Mouse (Mus musculus) heart, embryonic 11.5 days (tissue): ENCODE measurements around the gene Hip1. TPM values are rescaled to one million over a fixed set of nuclear protein-coding genes. Genes with fewer than 3 reads are reported as not detected.
"Not testable (repeated sequence)": the region's sequence is repeated elsewhere in the genome, so short reads cannot be mapped to it uniquely, and the experiment has no call there.

ENCODE experiments used
- ATAC-seq: fragments of 200-750 bp; cut with Nextera tagmentation; replicated peaks from 2 replicates; pipeline ENCODE4 v1.8.0; 2017; ENCODE audit warnings: moderate library complexity; ENCODE audit not compliant: insufficient number of reproducible peaks, low FRiP score, low TSS enrichment
- H3K27ac ChIP-seq: fragments of 300-500 bp; sonication (generic); 2 replicates; pipeline ENCODE4 v1.5.1; 2014; ENCODE audit warnings: mild to moderate bottlenecking, low read depth, low read length
- H3K27me3 ChIP-seq: fragments of 300-500 bp; sonication (generic); 2 replicates; pipeline ENCODE4 v1.6.1; 2014; ENCODE audit warnings: mild to moderate bottlenecking, low read length, mixed read lengths; ENCODE audit not compliant: control insufficient read depth, insufficient read depth
- H3K36me3 ChIP-seq: fragments of 300-500 bp; sonication (generic); 2 replicates; pipeline ENCODE4 v1.6.1; 2014; ENCODE audit warnings: mild to moderate bottlenecking, low read length, moderate library complexity, mixed read lengths; ENCODE audit not compliant: control insufficient read depth, insufficient read depth
- H3K4me1 ChIP-seq: fragments of 300-500 bp; sonication (generic); 2 replicates; pipeline ENCODE4 v1.6.1; 2014; ENCODE audit warnings: low read length; ENCODE audit not compliant: control insufficient read depth, insufficient read depth
- H3K4me2 ChIP-seq: fragments of 300-500 bp; sonication (generic); 2 replicates; pipeline ENCODE4 v1.6.1; 2014; ENCODE audit warnings: mild to moderate bottlenecking, moderate library complexity
- H3K4me3 ChIP-seq: fragments of 300-500 bp; sonication (generic); 2 replicates; pipeline ENCODE4 v1.5.1; 2014; ENCODE audit warnings: low read depth, low read length
- H3K9ac ChIP-seq: fragments of 300-500 bp; sonication (generic); 2 replicates; pipeline ENCODE4 v1.6.1; 2014; ENCODE audit warnings: mild to moderate bottlenecking, low read depth, low read length, moderate library complexity
- H3K9me3 ChIP-seq: fragments of 300-500 bp; sonication (generic); replicated peaks from 2 replicates; pipeline ENCODE4 v1.6.1; 2016; ENCODE audit warnings: low read length; ENCODE audit not compliant: control insufficient read depth
- WGBS: fragments of 180-500 bp; shearing (Covaris S2); extraction: QIAGEN DNeasy Blood & Tissue Kit; methylation state at CpG from one replicate; pipeline ENCODE4 v1.1.7; 2014; ENCODE audit not compliant: insufficient replicate concordance; 5-methylcytosine and 5-hydroxymethylcytosine counted together
- polyA plus RNA-seq: library from polyadenylated mRNA; unstranded; fragments of >200 nt; fragmentation: Nextera tagmentation; extraction: Ambion mirVana; gene quantifications from 2 replicates; pipeline ENCODE4 v1.2.1, GENCODE M21; 2014

Gene Hip1
- polyA plus RNA-seq, 1 experiment from 2014 or later: 37.6 TPM

DNA sequence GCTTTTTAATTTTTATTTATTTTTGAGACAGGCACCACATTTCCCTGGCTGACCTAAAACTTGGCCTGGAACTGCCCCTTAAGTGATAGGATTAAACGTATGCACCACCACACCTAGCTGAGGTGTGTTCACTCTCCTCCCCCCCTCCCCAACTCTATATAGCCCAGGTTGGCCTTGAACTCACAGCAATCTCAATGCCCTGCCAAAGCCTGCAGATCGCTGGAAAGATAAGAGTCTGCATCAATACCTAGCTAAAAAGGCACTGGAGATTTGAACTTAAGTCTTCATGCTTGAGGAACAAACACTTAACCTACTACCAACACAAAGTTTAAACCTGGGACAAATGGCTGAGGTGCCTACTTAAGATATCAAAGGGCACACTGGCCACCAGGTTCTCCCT is 52.8 kb downstream of the Hip1 start:
- no peaks in the 10 kb centered on the region for H3K27me3 ChIP-seq
- H3K4me1 ChIP-seq: peaks cover 13% of the 10 kb centered on the region
- H3K4me3 ChIP-seq: no peak overlapping the region
- H3K36me3 ChIP-seq: no peaks in the 10 kb centered on the region
- no peak overlapping the region for H3K4me2 ChIP-seq
- H3K9ac ChIP-seq: no peak overlapping the region
- H3K9me3 ChIP-seq: no peaks in the 10 kb centered on the region
- no peak for ATAC-seq
- H3K27ac ChIP-seq: no peak overlapping the region
- 82% methylated on average over 2 of the region's 2 CpGs for WGBS

DNA sequence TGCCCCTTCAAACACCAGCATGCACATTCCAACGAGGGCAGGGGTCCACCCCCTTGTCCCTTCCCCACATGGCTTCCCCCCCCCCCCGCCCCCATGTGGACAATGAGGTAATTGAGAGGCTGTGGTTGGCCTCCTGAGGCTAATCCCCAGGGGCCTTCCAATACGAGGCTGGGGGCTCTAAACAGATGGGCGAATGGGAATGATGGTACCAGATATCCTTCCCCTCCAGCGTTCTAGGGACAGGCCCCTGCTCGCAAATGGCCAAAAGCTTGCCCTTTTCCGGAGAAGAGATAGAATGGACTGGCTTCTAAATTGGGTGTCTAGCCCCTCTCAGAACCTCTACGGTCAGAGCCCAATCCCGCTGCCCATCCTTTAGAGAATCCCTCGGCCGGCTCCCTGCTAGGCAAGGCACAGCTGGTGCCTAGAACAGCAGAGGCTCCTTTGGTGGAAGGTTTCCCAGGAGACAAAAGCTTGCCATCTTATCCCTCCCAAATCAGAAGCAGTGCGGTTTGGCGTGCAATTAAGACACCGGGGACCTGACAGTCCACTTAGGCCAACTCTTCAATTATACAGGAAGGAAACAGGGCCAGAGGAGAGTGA is 55.1 kb downstream of the Hip1 start:
- WGBS: 7% methylated on average over 13 of the region's 14 CpGs
- Histone ChIP-seq H3K4me3 (peak overlapping the region; percentile 72), H3K4me1 (peaks cover 17% of the 10 kb centered on the region), H3K27ac (peak overlapping the region; percentile 80), H3K27me3 (no peaks in the 10 kb centered on the region), H3K36me3 (no peaks in the 10 kb centered on the region), H3K9ac (peak overlapping the region; percentile 80), H3K9me3 (no peaks in the 10 kb centered on the region), H3K4me2 (peak overlapping the region; percentile 96)
- ATAC-seq: no peak

DNA sequence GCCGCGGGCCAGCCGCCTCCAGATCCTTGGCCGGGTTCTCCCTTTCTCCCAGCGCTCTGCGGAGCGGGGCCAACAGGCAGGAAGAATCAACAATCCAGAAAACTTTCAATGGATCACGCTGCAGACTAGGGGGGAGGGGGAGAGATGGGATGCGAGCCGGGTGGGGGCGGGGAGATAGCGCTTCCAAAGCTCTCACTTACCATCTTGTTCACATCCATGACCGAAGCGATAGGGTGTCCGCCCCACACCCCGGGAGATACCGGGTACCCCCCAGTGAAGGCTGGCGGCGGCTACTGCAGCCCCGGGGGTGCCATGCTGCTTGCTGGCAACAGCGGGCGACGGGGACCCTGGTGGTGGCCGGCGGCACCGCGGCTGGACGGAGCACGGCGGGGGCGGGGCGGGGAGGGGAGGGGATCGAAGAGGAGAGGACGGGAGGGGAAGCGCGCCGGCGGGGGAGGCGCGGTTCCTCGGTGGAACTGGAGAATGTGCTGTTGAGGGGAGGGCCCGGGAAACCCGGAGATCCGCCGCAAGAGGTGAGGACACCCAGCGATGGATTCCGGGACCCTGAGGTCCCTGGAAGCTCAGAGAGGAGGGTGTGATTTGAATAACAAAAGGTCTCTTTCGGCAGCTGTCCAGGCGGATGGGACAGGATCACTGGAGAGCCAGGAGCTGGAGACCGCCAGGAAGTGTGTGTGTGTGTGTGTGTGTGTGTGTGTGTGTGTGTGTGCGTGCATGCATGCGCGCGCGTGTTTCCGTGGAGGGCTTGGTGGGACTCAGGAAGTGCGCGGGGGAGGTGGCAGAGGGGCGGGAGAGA is 55.8 kb downstream of the Hip1 start:
- Histone ChIP-seq H3K4me1 (peaks cover 17% of the 10 kb centered on the region), H3K9ac (peak overlapping the region; percentile 80), H3K27me3 (no peaks in the 10 kb centered on the region), H3K36me3 (no peaks in the 10 kb centered on the region), H3K4me2 (peak overlapping the region; percentile 96), H3K27ac (peak overlapping the region; percentile 80), H3K4me3 (peak overlapping the region; percentile 72), H3K9me3 (no peaks in the 10 kb centered on the region)
- ATAC-seq: peak; percentile 80
- under 1% methylated on average over 52 of the region's 59 CpGs for WGBS

DNA sequence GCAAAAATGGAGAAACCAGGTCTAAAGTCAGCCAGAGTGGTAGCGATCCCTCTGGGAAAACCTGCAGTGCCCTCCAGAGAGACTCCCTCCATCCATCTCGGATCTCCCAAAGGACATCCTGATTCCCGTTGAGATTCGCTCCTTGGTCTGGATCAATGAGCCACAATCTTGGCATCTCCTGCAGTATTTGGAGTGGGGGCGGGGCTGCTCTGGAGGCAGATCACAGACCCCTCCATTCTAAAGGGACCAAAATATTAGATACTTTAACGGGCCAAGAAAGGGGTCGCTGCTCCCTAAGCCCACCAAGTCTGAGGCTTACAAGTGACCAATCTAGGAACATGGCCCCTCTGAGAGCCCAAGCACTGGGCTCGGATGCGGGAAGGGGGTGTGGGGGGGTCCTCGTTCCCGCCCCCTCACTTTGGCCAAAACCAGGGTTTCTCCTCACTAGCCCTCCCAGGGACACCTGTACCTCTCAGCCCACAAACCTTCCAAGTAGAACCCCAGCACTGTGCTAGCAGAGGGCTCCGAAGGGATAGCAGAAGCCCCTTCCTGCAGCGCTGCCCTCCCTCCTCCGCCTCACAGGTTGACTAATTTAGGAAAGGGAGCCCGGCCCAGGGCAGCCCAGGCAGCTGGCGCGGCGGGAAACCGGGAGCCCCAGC is 56.6 kb downstream of the Hip1 start:
- Histone ChIP-seq H3K4me3 (peak overlapping the region; percentile 72), H3K27ac (peak overlapping the region; percentile 80), H3K9ac (peak overlapping the region; percentile 80), H3K4me1 (peaks cover 17% of the 10 kb centered on the region), H3K27me3 (no peaks in the 10 kb centered on the region), H3K36me3 (no peaks in the 10 kb centered on the region), H3K9me3 (no peaks in the 10 kb centered on the region), H3K4me2 (peak overlapping the region; percentile 96)
- WGBS: 2% methylated on average over 19 of the region's 19 CpGs
- peak; percentile 37; the same call in 1 of the 2 replicates for ATAC-seq

DNA sequence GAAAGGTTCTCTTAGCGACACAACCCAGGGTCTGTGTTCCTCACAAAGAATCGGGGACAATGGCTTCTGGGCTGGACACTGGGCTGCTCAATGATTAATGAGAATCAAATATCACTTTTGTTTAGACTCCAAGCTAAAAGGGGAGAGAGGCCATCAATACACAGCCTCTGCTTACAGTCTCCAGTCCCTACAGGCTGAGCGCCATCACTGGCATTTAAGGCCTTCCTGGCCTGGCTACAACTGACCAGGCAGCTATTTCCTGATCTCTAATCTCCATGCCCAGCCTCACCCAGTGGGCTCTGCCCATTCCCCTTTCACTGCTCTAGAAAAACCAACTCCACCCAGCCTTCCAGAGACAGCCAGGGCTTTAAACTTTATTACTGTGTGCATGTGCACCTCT is 59.6 kb downstream of the Hip1 start:
- H3K27me3 ChIP-seq: no peaks in the 10 kb centered on the region
- H3K4me3 ChIP-seq: no peak overlapping the region
- WGBS: 76% methylated on average over 3 of the region's 3 CpGs
- no peak overlapping the region for H3K9ac ChIP-seq
- no peaks in the 10 kb centered on the region for H3K9me3 ChIP-seq
- ATAC-seq: no peak
- peaks cover 17% of the 10 kb centered on the region for H3K4me1 ChIP-seq
- peaks cover 5% of the 10 kb centered on the region; the same call in 1 of the 2 replicates for H3K36me3 ChIP-seq
- no peak overlapping the region for H3K27ac ChIP-seq
- H3K4me2 ChIP-seq: no peak overlapping the region

DNA sequence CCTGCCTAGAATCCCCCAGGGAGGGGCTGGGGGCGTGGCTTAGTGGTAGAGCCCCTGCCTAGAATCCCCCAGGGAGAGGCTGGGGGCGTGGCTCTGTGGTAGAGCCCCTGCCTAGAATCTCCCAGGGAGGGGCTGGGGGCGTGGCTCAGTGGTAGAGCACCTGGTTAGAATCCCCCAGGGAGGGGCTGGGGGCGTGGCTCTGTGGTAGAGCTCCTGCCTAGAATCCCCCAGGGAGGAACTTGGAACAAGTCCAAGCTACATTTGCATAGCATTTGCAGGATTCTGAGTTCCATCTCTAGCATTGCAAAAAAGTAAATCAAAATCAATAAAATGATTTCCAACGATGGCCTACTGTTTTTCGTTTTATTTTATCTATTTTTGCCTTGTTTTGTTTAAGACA is 61.1 kb downstream of the Hip1 start:
- H3K4me3 ChIP-seq, H3K9me3 ChIP-seq, H3K36me3 ChIP-seq, ATAC-seq, H3K27me3 ChIP-seq, H3K9ac ChIP-seq, H3K27ac ChIP-seq, H3K4me2 ChIP-seq: not testable (repeated sequence)
- WGBS: 88% methylated on average over 6 of the region's 6 CpGs
- peaks cover 11% of the 10 kb centered on the region; the same call in 1 of the 2 replicates for H3K4me1 ChIP-seq

DNA sequence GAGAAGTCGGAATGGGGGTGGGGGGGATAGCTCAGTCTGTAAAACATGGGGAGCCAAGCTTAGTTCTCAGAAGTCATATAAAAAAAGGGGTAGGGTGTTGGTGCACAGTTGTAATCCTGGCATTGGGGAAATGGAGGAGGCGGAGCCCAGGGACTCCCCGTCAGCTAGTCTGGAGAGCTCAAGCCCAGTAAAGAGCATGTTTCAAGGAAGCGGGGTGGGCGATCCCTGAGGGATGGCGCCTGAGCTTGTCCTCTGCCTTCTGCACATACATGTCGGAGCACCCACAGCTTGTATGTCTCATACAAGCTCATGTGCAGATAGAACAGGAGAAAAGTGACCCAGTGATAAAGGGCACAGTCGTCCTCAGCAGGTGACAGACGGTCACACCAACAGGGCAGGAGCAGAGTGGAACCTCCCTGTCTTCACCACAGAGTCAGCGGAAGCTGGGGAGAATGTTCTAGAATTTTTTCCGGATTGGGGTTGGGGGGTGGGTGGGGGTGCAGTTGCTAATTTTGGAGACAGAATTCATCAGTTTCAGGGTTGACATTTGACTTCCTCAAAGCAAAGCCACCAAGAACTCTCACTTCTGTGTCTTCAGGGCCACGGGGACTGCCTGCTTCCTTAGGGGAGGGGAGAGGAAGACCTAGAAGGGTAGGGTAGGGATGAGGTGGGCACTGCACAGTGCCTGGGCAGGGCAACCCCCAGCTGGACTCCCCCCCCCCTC is 65.9 kb downstream of the Hip1 start:
- H3K9me3 ChIP-seq: no peaks in the 10 kb centered on the region
- H3K27ac ChIP-seq: no peak overlapping the region
- H3K4me1 ChIP-seq: no peaks in the 10 kb centered on the region
- no peak overlapping the region for H3K4me2 ChIP-seq
- H3K27me3 ChIP-seq: no peaks in the 10 kb centered on the region
- no peak overlapping the region for H3K4me3 ChIP-seq
- peaks cover 7% of the 10 kb centered on the region; the same call in 1 of the 2 replicates for H3K36me3 ChIP-seq
- no peak overlapping the region for H3K9ac ChIP-seq
- 79% methylated on average over 12 of the region's 12 CpGs for WGBS
- no peak for ATAC-seq

DNA sequence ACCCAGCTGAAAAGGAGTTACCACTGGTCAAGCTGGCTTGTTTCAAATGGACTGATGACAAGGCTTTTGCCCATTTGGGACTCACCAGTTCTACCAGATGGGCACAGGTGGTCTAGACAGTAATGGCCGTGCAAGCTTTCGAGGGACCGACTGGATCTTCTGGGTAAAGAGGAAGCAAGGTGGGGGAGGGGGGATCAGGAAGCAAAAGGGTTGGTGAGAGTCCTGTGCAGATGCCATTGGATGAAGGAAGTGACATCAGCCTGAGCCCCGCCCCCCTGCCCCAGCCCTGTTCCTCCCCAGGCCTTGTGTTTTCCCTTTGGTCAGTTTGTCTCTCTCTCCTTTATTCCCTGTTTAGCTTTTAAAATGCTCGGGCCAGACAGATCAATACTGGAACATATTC is 68.7 kb downstream of the Hip1 start:
- Histone ChIP-seq H3K36me3 (peaks cover 7% of the 10 kb centered on the region; the same call in 1 of the 2 replicates), H3K4me3 (no peak overlapping the region), H3K27me3 (no peaks in the 10 kb centered on the region), H3K4me1 (no peaks in the 10 kb centered on the region), H3K9ac (no peak overlapping the region), H3K4me2 (no peak overlapping the region), H3K27ac (no peak overlapping the region), H3K9me3 (no peaks in the 10 kb centered on the region)
- no peak for ATAC-seq
- WGBS: 70% methylated on average over 5 of the region's 5 CpGs
